ENCODE assay signal across 17 mouse cellular contexts in the genomic region with DNA sequence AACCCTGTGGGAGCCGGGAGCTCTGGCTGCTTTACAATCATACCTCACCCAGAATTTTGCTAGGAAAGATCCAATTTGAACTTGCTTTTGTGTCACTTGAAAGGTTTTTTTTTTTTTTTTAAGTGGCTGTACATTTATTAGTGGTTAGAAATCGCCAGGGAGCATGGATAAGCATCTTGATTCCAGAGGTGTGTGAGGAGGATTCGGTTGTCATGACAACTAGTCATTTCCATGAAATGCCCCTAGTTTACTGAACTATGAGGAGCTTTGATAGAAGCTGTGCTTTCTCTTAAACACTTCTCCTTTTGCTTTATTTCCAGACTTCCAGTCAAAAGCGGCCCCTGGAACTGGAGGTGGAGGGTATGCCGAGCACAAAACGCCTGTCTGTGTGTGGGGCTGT. TPM values are rescaled to one million over a fixed set of nuclear protein-coding genes. Genes with fewer than 3 reads are reported as not detected.
DNase-seq lines count a peak whose midpoint lies in the region; ATAC-seq and TF ChIP-seq lines count a peak whose summit lies in the region.
"Had no signal": no experiment of that assay in that cellular context is flagged by ENCODE, and none has a peak within 500 bp of the region (broad histone marks: within the 10 kb centered on the region; RNA-seq: fewer than 3 reads in every experiment).

No protein-coding gene starts in this region.

- H3K4me2 ChIP-seq in hindbrain, embryonic 13.5 days, result no peak overlapping the region
- no peak overlapping the region for H3K4me2 ChIP-seq in forebrain, embryonic 15.5 days (replicated peaks)
- 0 out of 2 replicates have a peak overlapping the region, but pooled peaks have one; percentile 1 for H3K4me2 ChIP-seq in hindbrain, postnatal 0 days (ENCODE audit: low read depth, low read length)
- H3K4me2 ChIP-seq: heart, embryonic 15.5 days; limb, embryonic 13.5 days; liver, embryonic 13.5 days; lung, embryonic 14.5 days had no signal

- H3K9me3 ChIP-seq in hindbrain, embryonic 13.5 days, result no peaks in the 10 kb centered on the region
- no peaks in the 10 kb centered on the region for H3K9me3 ChIP-seq in hindbrain, embryonic 10.5 days
- H3K9me3 ChIP-seq in forebrain, embryonic 15.5 days, result no peaks in the 10 kb centered on the region
- no peaks in the 10 kb centered on the region for H3K9me3 ChIP-seq in hindbrain, postnatal 0 days (ENCODE audit: low read length)
- H3K9me3 ChIP-seq: heart, embryonic 15.5 days; limb, embryonic 13.5 days; liver, embryonic 13.5 days had no signal

- H3K4me1 ChIP-seq in hindbrain, embryonic 13.5 days (replicated peaks), result peaks cover 34% of the 10 kb centered on the region
- 0 out of 2 replicates have a peak, but pooled peaks cover 3% of the 10 kb centered on the region for H3K4me1 ChIP-seq in hindbrain, embryonic 10.5 days (replicated peaks)
- peaks cover 47% of the 10 kb centered on the region for H3K4me1 ChIP-seq in forebrain, embryonic 15.5 days
- peaks cover 10% of the 10 kb centered on the region for H3K4me1 ChIP-seq in hindbrain, postnatal 0 days (ENCODE audit: insufficient read depth, low read length)
- no peaks in the 10 kb centered on the region for H3K4me1 ChIP-seq in kidney, adult 2 months (ENCODE audit: control insufficient read depth, insufficient read depth, low read length)

- H3K27me3 ChIP-seq in hindbrain, embryonic 13.5 days, result no peaks in the 10 kb centered on the region
- H3K27me3 ChIP-seq in hindbrain, embryonic 10.5 days (ENCODE audit: insufficient read depth, poor library complexity, severe bottlenecking), result no peaks in the 10 kb centered on the region
- no peaks in the 10 kb centered on the region for H3K27me3 ChIP-seq in forebrain, embryonic 15.5 days
- H3K27me3 ChIP-seq in hindbrain, postnatal 0 days (ENCODE audit: insufficient read depth, low read length), result no peaks in the 10 kb centered on the region
- H3K27me3 ChIP-seq in kidney, adult 2 months (replicated peaks; ENCODE audit: control insufficient read depth, insufficient read depth, low read length), result no peaks in the 10 kb centered on the region
- H3K27me3 ChIP-seq: heart, embryonic 15.5 days; limb, embryonic 13.5 days; liver, embryonic 13.5 days had no signal

- peak overlapping the region; percentile 69 for H3K27ac ChIP-seq in hindbrain, embryonic 13.5 days
- no peak overlapping the region for H3K27ac ChIP-seq in hindbrain, embryonic 10.5 days
- H3K27ac ChIP-seq in forebrain, embryonic 15.5 days (replicated peaks), result peak overlapping the region; percentile 39
- H3K27ac ChIP-seq in hindbrain, postnatal 0 days, result peak overlapping the region; percentile 37; the same call in 1 of the 2 replicates
- H3K27ac ChIP-seq in kidney, adult 2 months (ENCODE audit: insufficient read depth, low read depth, low read length), result no peak overlapping the region
- H3K27ac ChIP-seq: heart, embryonic 15.5 days; limb, embryonic 13.5 days; liver, embryonic 13.5 days had no signal

- DNase-seq in hindbrain, embryonic 10.5 days (ENCODE audit: low spot score), result no peak
- peak; percentile 64 for DNase-seq in hindbrain, postnatal 0 days (ENCODE audit: low spot score)
- DNase-seq in telencephalon, adult 2 months (ENCODE audit: low read depth, low spot score), result peak; percentile 19
- DNase-seq in kidney, adult 2 months, result no peak
- no peak for DNase-seq in embryo, embryonic 10.5 days (ENCODE audit: low spot score)
- DNase-seq: cerebellum, adult 8-10 months; gastrocnemius, postnatal 10 days; heart, postnatal 4 days; liver, embryonic 13.5 days; lung, embryonic 14.5 days; lung, postnatal 36 days; right cerebral cortex, adult 18-20 months had no signal

- H3K4me3 ChIP-seq in hindbrain, embryonic 13.5 days, result no peak overlapping the region
- no peak overlapping the region for H3K4me3 ChIP-seq in hindbrain, embryonic 10.5 days
- no peak overlapping the region for H3K4me3 ChIP-seq in forebrain, embryonic 15.5 days
- H3K4me3 ChIP-seq in hindbrain, postnatal 0 days (ENCODE audit: low read length), result no peak overlapping the region
- no peak overlapping the region for H3K4me3 ChIP-seq in kidney, adult 2 months (ENCODE audit: insufficient read depth, low read depth, low read length)
- H3K4me3 ChIP-seq: heart, embryonic 15.5 days; limb, embryonic 13.5 days; liver, embryonic 13.5 days had no signal

- no peaks in the 10 kb centered on the region for H3K36me3 ChIP-seq in hindbrain, embryonic 13.5 days
- peaks cover 65% of the 10 kb centered on the region for H3K36me3 ChIP-seq in hindbrain, embryonic 10.5 days
- H3K36me3 ChIP-seq in forebrain, embryonic 15.5 days, result no peaks in the 10 kb centered on the region
- no peaks in the 10 kb centered on the region for H3K36me3 ChIP-seq in hindbrain, postnatal 0 days (ENCODE audit: insufficient read depth, low read length)
- H3K36me3 ChIP-seq in kidney, adult 2 months (ENCODE audit: control insufficient read depth, insufficient read depth, low read length), result no peaks in the 10 kb centered on the region

- no peak for ATAC-seq in hindbrain, embryonic 13.5 days (ENCODE audit: low FRiP score)
- 0 out of 2 replicates have a peak, but pooled peaks have one; percentile 46 for ATAC-seq in forebrain, embryonic 15.5 days (replicated peaks)
- ATAC-seq in hindbrain, postnatal 0 days, result no peak
- ATAC-seq: intestine, postnatal 0 days had no signal

- no peak for TF ChIP-seq POLR2A in kidney, adult 2 months (IDR thresholded peaks at IDR 0.05; ENCODE audit: low read depth, low read length)

- H3K9ac ChIP-seq in hindbrain, embryonic 13.5 days, result no peak overlapping the region
- H3K9ac ChIP-seq in forebrain, embryonic 15.5 days (replicated peaks), result no peak overlapping the region
- no peak overlapping the region for H3K9ac ChIP-seq in hindbrain, postnatal 0 days (replicated peaks; ENCODE audit: low read length)
- H3K9ac ChIP-seq: heart, embryonic 15.5 days; limb, embryonic 13.5 days; liver, embryonic 13.5 days; lung, embryonic 14.5 days had no signal

- TF ChIP-seq CTCF in hindbrain, postnatal 0 days (IDR thresholded peaks at IDR 0.05; ENCODE audit: low read depth), result no peak
- TF ChIP-seq CTCF in kidney, adult 2 months (conservative IDR thresholded peaks at IDR 0.05; ENCODE audit: insufficient read depth, insufficient read length, low read depth, low read length), result no peak

- WGBS in hindbrain, embryonic 13.5 days, result 56% methylated on average over 6 of the region's 6 CpGs
- 82% methylated on average over 6 of the region's 6 CpGs for WGBS in hindbrain, embryonic 10.5 days
- WGBS in forebrain, embryonic 15.5 days, result 35% methylated on average over 6 of the region's 6 CpGs
- 51% methylated on average over 6 of the region's 6 CpGs for WGBS in hindbrain, postnatal 0 days
- WGBS in kidney, adult 2 months, result 97% methylated on average over 6 of the region's 6 CpGs

RNA-seq across cellular contexts. Expression of a gene that starts 6.4 kb away (rescaled TPM):
- polyA plus RNA-seq in hindbrain, embryonic 13.5 days (2015; fragmentation: Nextera tagmentation; extraction: Ambion mirVana), result 20.2 and 22.0 TPM in 2 replicates
- polyA plus RNA-seq in hindbrain, embryonic 10.5 days (2016; fragmentation: Nextera tagmentation; extraction: Ambion mirVana), result 10.9 and 14.5 TPM in 2 replicates
- 40.7 and 42.8 TPM in 2 replicates for polyA plus RNA-seq in forebrain, embryonic 15.5 days (2015; fragmentation: Nextera tagmentation; extraction: Ambion mirVana)
- total RNA-seq in hindbrain, postnatal 0 days (2014; rRNA removed), result 41.9 and 49.8 TPM in 2 replicates
- polyA plus RNA-seq in hindbrain, postnatal 0 days (2015; fragmentation: Nextera tagmentation; extraction: Ambion mirVana), result 9.7 and 11.1 TPM in 2 replicates
- polyA plus RNA-seq in kidney, adult 2 months (2012; rRNA removed), result 6.6 TPM in 2 replicates

RNA-seq across cellular contexts. Expression of a gene that starts 33.4 kb away (rescaled TPM):
- 6.5 and 8.0 TPM in 2 replicates for polyA plus RNA-seq in hindbrain, embryonic 13.5 days (2015; fragmentation: Nextera tagmentation; extraction: Ambion mirVana)
- 31.0 and 43.8 TPM in 2 replicates for polyA plus RNA-seq in hindbrain, embryonic 10.5 days (2016; fragmentation: Nextera tagmentation; extraction: Ambion mirVana)
- polyA plus RNA-seq in forebrain, embryonic 15.5 days (2015; fragmentation: Nextera tagmentation; extraction: Ambion mirVana), result 13.1 and 14.3 TPM in 2 replicates
- 5.5 and 5.6 TPM in 2 replicates for total RNA-seq in hindbrain, postnatal 0 days (2014; rRNA removed)
- polyA plus RNA-seq in hindbrain, postnatal 0 days (2015; fragmentation: Nextera tagmentation; extraction: Ambion mirVana), result 5.1 and 7.0 TPM in 2 replicates
- 4.5 and 5.4 TPM in 2 replicates for polyA plus RNA-seq in kidney, adult 2 months (2012; rRNA removed)

RNA-seq across cellular contexts. Expression of a gene that starts 33.6 kb away (rescaled TPM):
- polyA plus RNA-seq in hindbrain, embryonic 13.5 days (2015; fragmentation: Nextera tagmentation; extraction: Ambion mirVana), result 10.7 and 12.6 TPM in 2 replicates
- polyA plus RNA-seq in hindbrain, embryonic 10.5 days (2016; fragmentation: Nextera tagmentation; extraction: Ambion mirVana), result 22.8 and 23.0 TPM in 2 replicates
- 11.2 and 11.9 TPM in 2 replicates for polyA plus RNA-seq in forebrain, embryonic 15.5 days (2015; fragmentation: Nextera tagmentation; extraction: Ambion mirVana)
- 10.0 and 10.5 TPM in 2 replicates for total RNA-seq in hindbrain, postnatal 0 days (2014; rRNA removed)
- 12.0 and 16.4 TPM in 2 replicates for polyA plus RNA-seq in hindbrain, postnatal 0 days (2015; fragmentation: Nextera tagmentation; extraction: Ambion mirVana)
- polyA plus RNA-seq in kidney, adult 2 months (2012; rRNA removed), result 29.6 and 31.3 TPM in 2 replicates

Comparison
In these comparisons a context has a peak if more than half of its experiments do, and no peak if none do; other contexts are left out.
1. H3K27ac ChIP-seq: peak in hindbrain, embryonic 13.5 days (single experiment), forebrain, embryonic 15.5 days (single experiment) and hindbrain, postnatal 0 days (single experiment); none in hindbrain, embryonic 10.5 days (single experiment) and kidney, adult 2 months (single experiment).
2. DNase-seq: peak in hindbrain, postnatal 0 days (single experiment) and telencephalon, adult 2 months (single experiment); none in hindbrain, embryonic 10.5 days (single experiment), kidney, adult 2 months (single experiment) and embryo, embryonic 10.5 days (single experiment).